Mouse (Mus musculus) layer of hippocampus, adult 18-20 months (tissue): ENCODE data around the gene Pkdcc. TPM values are rescaled to one million over a fixed set of nuclear protein-coding genes. Genes with fewer than 3 reads are reported as not detected.

Source experiments
- DNase-seq, 2 experiments: peaks; one replicate each; pipeline ENCODE4 v3.0.0; 2022; ENCODE audit warnings: low spot score in 2 of 2
- total RNA-seq, 2 experiments: library from RNA; stranded (reverse); gene quantifications; 2 replicates each; pipeline ENCODE4 v1.2.3; 2021

Gene Pkdcc
- total RNA-seq, 2 experiments from 2014 or later, result 15.6 to 18.3 TPM

DNA sequence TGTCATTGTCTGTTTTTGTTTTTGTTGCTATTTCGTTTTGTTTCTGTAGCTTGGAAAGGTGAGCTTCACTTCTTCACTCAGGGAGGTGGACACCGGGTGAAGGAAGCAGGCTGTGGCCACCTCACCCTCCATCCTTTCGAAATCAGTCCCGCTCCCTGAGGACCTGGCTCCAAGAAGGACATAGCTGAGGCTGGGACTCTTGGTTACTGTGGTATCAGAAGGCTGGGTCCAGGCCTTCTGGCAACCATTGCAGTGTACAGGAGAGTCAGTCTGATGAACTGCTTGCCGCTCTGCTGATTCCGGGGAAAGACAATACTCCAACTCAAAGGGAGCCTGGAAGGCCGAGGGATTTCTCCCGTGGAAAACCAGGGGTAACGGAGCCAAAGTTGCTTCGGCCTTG, 3.9 kb upstream of the Pkdcc start:
- no peak for DNase-seq

DNA sequence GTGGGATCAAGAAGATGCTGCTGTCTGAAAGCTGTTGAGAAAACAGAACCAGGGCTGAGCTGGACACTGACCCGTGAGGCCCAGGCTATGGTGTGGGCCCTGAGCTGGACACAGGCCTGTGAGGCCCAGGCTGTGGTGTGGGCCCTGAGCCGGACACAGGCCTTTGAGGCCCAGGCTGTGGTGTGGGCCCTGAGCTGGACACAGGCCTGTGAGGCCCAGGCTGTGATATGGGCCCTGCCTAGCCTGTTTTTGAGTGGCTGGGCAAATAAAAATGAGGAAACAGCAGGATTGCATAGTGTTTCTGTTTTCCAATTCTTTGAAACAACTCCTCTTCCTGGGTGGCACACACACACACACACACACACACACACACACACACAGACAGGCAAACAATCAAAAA, 2.7 kb upstream of the Pkdcc start:
- no peak for DNase-seq

DNA sequence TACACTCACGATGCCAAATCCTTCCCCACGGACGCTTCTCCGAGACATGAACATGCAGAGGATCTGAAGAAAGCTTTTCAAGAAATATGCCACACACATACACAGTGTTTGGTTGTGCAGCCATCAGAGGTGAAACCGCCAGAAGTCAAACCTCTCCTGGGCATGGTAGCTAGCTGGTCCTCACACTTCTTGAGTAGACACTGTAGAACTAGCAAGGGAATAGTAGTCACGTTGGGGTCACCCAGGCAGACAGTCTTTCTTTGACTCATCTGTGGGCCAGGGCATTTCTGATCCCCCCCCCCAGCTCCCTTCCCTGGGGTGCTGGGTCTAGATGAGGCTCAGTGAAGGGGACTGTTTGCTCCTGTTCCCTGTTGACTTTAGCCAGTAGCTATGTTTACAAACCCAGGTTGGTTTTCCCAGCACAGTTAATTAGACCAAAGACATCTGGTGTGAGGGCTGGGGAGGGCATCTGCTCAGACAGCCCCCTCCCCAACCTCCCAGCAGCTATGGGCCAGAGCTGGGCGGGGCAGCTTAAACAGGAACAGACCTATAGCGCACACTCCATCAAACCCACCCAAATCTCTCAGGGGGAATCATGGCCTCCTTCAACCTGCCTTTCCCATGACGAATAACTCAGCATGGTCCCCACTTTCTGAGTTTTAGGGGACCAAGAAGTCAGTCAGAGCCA, 1.7 kb upstream of the Pkdcc start:
- DNase-seq, result no peak

DNA sequence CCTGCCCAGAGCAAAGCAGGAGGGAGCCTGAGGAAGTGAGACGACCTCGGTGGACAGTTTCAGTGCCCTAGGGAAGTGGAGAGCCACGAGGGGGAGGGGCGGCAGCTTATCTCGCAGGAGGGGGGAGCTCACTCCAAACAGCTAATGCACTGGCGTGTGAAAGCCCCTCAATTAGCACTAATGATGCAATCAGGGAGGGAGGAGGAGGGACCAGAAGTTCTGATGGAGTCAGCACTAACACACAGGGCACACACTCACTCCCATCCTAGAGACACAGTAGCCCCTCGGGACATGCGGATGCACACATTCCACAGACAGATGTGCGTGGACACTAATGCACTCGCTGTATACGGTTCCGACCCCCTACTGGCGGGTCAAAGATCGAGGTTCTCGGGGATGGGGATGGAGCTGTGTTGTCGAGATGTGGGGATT, 915 bp upstream of the Pkdcc start:
- peak in 1 of 2 experiments; percentile 29 for DNase-seq

DNA sequence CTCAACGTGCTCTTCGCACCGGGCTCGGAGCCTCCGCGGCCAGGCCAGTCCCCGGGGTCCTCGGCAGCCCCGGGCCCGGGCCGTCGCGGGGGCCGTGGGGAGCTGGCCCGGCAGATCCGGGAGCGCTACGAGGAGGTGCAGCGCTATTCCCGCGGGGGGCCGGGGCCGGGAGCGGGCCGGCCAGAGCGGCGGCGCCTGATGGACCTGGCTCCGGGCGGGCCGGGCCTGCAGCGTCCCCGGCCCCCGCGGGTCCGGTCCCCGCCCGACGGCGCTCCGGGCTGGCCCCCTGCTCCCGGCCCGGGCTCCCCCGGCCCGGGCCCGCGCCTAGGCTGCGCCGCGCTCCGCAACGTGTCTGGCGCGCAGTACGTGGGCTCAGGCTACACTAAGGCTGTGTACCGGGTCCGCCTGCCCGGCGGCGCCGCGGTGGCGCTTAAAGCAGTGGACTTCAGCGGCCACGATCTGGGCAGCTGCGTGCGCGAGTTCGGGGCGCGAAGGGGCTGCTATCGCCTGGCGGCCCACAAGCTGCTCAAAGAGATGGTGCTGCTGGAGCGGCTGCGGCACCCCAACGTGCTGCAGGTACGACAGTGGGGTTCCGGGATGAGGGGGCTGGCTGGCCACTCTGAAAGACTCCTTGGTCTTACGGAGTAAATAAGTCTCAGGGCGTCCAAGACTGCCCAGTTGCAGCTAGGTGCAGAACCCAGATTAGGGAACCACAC, 595 bp downstream of the Pkdcc start:
- peak in 1 of 2 experiments; percentile 40 for DNase-seq

DNA sequence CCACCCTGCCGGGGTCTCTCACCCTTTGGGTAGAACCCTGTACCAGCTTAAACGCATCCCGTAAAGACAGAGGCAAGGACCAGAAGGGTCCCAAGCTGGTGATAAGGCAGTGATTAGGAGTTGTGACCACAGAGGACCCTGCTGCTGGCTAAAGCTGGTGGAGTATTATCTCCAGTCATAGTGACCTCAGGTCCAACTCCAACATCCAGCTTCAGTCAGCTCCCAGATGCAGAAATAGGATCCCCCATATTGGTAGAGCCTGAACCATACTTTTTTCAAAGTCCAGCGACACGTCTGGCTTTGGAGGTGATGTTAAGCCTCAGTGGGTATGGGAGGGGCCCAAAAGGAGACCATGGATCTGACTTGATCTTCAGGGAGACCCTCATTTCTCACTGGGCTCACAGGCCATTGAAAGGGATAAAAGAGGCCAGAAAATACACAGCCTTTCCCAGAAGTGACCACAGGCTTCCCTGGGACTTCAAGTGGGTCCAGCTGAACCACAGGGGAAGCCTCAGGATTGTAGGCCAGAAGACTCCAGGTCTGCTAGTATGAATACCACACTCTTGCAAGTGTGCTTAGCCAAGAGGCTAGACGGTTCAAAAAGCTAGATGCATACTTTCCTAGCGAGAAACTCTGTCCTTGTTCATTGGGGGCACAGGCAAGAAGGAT, 1.3 kb downstream of the Pkdcc start:
- DNase-seq, result no peak

DNA sequence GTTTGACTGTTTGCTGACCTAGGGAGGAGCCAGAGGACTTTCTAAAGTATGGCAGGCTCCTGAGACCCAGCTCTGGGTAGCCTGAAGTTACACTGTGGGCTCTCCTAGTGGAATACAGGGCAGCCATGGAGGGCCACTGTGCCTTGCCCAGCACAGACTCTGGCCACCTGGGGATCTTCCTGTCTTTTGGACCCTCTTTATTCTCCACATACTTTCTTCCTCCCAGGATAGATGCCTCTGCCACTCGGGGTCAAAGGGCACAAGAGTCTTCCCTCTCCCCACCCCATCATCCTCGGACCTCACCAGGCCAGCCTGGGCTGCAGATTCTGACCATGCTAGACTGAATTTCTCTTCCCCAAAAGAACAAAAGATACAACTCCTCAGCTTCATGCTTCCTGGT, 3.1 kb downstream of the Pkdcc start:
- no peak for DNase-seq

DNA sequence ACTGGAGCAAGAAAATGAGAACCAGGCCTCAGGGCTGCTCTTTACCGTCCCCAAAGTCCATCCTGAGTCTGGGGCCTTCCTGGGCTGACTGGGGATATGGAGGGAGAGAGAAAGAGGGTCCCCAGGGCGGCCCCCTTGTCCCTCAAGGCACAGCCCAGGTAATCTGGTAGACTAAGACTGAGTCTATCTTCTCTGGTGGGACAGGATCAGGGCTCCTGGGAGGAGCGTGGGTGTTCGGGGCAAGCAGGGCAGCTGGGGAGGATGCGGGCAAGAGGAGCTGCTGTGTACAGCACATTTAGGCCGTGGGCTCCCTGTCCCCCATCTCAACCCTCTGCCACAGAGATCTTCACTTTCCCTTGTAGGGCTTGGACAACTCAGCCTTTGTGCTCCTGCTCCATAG, 3.6 kb downstream of the Pkdcc start:
- no peak for DNase-seq

DNA sequence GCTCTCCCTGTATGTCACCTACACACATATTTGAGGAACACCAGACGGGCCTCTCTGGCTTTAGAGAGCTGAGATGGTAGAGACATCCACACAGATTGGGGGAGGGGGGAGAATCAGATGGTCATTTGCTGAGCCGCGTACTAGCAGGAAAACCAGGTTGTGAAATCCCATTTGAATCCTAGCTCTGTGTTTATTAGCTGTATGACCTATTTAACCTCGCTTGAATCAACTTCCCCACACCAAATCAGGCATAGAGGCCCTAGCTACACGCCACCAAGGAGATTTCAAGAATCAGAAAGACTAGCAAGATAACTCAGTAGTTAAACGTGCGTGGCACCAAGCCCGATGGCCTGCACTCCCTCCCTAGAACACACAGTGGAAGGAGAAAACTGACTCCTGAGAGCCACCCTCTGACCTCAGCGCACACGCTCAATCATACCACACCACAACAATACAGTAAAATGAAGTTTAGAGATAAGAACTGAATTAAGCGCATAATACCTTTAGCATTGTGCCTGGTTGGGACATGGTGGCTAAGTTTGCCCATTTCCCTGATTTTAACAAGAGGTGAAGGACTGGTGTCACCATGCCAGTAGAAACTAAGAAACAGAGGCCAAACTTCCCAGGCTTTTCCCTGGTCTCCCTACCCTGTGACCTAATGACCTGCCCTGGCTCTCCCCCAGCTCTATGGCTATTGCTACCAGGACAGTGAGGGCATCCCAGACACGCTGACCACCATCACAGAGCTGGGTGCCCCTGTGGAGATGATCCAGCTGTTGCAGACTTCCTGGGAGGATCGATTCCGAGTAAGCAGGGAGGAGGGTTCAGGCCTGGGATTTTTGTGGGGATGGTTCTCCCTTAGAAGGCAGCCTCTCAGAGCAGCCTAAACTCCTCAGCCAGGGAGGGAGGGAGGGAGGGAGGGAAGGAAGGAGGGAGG, 4.5 kb downstream of the Pkdcc start:
- DNase-seq, result no peak

DNA sequence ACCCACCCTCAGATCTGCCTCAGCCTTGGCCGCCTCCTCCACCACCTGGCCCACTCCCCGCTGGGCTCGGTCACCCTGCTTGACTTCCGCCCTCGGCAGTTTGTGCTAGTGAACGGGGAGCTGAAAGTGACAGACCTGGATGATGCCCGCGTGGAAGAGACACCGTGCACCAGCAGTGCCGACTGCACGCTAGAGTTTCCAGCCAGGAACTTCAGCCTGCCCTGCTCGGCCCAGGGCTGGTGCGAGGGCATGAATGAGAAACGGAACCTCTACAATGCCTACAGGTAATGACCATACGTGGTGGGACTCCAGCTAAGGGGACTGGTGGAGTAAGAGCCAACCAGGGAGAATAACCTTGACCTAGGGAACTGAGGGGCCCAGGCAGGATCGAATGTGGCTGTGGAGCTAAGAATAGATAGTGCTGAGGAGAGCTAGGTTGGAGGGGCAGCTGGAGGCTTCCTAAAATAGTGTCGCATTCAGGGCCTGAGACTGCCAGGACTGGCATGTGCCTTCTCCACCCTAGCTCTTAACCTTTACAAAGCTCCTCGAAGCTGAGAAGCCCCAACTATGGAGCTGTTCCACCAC, 6.0 kb downstream of the Pkdcc start:
- no peak for DNase-seq

DNA sequence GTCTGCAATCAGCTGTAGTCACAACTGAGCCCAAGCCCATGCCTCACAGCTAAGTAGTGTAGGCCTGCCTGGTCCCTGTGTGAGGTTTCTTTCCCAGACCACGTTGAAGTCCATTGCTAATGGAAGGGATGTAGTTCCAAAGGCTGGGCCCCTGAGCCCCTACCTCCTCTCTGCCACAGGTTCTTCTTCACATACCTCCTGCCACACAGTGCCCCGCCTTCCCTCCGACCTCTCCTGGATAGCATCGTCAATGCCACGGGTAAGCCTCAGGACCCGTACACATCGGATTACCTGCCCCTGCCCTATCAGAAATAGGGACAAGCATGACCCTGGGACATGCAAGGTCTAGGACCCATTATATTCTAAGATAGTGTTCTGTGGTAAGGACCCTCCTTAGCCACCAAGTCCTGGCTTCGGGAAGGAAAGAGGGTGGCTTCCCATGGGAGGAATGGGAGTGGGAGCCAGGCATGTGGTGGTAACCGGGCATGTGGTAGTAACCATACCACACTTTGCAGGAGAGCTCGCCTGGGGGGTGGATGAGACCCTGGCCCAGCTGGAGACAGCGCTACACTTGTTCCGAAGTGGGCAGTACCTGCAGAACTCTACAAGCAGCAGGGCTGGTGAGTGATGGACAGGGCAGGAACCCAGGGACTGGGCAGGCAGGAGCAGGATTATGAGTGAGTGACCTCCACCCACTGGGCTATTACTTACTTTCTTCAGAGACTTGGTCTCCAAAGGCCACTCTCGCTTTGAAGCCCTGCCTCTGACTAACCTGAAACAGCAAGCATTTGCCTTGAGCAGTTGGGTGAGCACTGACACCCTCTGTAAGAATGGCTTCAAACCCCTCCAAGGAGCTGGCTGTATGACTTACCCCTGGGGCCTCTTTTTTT, 6.8 kb downstream of the Pkdcc start:
- DNase-seq, result no peak

DNA sequence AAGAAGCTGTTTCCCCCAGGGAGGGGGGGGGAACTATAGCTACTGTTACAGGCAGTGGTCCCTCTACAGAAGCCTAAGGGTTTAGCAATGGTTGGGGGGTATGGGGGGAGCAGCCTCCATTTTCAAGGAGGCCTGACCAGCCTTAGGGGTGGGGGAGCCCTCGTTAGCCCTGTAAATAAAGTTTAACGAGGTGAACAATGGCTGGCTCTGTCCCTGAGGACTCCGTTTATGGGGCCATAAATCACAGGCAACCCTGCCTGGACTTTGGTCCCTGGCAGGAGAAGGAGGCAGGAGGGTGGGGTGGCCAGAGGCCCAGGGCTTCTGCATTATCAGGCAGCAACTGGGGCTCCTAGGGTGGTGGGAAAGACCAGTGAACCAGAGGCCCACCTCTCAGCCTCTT, 7.6 kb downstream of the Pkdcc start:
- DNase-seq, result no peak

DNA sequence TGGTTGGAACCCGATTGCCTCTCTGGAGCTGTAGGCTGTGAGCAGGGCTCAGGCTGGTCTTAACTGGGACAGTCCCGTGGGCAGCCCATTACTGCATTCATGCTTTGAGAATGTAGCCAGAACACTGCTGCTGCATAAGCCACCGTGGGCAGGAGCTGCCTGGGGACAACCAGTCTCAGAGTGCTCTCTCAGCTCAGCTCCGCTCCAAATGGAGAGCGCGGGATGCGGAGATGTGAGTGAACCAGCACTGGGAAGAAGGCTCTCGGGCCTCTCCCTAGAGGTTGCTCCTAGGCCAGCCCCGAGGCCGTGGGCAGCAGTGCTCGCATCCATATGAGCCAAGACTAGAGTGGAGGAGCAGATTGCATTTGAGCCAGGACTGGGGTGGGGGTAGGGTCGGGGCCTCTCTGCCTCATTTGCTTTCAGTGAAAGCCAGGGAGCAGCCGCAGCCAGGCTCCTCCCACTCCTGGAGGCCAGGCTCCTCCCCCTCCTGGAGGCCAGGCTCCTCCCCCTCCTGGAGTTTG, 9.4 kb downstream of the Pkdcc start:
- peak; percentile 36 to 68 for DNase-seq

DNA sequence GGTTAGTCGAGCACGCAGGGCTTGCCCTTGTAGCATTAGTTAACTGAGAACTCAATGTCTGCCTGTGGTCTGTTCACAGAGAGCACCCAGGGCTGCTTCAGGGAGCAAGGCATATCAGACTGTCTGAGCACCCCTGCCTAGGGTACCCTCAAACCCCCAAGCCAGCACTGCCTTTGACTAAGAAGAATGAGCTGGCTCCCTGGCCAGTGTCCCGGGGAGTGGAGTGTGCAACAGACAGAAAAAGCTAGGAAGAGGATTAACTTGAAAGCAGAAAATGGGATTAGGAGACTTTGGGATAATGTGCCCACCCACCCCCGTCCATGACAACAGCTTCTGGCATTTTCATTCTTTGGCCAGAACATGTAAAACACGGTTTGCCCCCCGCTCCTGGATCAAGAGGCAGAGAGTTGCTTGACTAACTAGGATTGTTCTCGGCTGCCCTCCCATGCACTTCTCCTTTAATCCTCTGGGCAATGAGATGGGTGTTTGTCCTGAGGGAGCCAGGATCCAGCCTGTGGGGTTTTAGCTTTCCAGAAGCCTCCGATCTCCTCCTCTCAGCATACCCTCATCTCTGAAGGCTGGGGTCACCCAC, 11.4 kb downstream of the Pkdcc start:
- no peak for DNase-seq

DNA sequence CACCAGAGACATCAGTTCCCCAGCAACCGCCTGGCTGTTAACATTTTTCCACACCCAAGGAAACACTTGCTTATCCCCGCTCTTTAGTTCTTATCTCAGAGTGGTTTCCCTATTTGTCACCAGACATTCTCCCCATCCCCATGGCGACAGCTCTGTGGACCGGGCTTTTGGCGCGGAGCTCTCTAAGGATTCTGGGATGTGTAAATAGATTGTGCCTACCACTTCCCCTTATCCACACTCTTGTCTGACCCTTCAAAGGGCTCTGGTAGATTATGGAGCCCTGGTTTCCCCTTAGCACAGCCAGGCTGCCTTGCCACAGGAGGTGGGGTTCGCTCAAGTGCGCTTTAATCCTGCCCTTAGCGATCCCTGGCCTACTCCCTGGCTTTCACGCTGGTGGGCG, 16.3 kb downstream of the Pkdcc start:
- no peak for DNase-seq

DNA sequence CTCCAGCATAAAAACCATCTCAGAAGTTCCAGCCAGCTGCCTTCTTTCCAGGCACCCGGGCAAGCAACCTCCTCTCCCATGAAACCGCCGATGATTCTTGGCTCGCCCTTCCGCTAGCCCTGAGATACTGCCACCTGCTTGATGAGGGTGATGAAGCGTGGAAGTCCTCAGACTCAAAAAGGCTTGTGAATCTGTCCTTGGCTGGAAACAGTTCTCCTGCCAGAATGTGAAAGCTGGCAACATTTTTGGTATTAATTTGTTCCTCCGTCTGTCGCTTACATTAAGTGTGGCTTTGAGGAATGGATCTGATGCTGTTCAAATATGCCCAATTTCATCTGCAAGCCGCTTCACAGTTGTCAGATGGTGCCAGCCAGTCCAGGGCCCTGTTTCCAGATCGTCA, 20.1 kb downstream of the Pkdcc start:
- DNase-seq, result peak; percentile 22 to 65

DNA sequence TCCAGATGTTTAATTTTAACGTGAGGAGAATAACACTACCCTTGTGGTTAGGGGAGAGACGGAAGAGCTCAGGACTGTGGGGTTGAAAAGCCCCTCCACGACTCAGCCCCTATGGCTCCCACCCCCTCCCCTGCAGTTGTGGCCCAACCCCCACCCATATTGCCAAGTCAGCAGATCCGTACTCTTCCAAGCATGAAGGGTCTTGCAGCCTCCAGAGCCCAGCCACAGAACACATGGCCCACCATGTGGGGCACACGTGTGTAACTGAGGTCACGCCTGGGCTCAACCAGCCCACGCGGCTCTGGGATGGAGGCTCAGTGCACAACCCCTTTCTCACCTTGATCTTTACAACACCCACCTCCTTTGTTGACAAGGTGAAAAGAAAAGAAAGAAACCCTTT, 21.1 kb downstream of the Pkdcc start:
- DNase-seq, result no peak

DNA sequence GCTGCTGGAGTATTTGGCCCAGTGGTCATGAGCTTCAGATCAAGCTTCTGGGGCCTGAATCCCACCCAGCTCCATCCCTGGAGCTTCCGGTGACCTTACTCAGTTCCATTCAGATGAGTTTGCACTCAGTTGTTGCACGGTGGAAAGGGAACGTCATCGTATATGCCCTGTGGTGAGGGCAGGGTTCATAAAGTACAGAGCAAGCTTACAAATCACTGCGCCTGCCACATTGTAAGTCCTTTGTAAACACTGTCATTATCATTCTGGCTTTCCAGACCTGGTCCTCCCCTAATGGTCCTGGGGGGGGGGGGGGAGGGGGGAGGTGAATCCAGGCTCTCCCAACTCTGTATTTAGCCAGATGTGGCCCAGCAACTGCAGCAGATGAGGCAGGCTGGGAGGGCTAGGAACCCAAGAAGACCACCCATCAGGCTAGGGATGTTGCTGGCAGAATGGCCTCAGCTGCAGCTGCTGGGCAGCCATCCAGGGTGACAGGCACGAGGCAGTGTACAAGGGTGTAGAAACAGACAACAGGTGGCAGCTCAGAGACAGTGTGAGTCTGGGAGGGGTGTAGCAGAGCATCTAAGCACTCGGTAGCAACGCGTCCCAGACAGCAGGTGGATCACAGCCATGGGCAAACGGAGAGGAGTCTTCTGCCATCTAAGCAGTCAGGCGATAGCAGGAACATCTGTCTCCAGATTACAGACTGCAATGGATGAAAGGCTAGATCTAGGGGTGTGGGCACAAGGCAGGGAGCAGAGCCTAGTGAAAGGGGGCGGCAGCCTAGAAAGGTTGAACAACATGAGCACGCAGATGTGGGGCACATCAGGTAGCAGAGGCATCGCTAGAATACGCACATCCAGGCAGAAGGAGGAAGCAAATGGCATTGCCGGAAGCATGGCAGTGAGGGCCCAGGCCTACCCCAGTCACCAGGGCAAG, 23.3 kb downstream of the Pkdcc start:
- no peak for DNase-seq
